Mouse (Mus musculus): ENCODE results near the gene Adgrf1. TPM values are rescaled to one million over a fixed set of nuclear protein-coding genes. Genes with fewer than 3 reads are reported as not detected.
A peak's percentile ranks its signal among the peaks of the same experiment; 100 is the strongest.

The Adgrf1 gene
- polyA plus RNA-seq, 1 experiment: not detected

DNA sequence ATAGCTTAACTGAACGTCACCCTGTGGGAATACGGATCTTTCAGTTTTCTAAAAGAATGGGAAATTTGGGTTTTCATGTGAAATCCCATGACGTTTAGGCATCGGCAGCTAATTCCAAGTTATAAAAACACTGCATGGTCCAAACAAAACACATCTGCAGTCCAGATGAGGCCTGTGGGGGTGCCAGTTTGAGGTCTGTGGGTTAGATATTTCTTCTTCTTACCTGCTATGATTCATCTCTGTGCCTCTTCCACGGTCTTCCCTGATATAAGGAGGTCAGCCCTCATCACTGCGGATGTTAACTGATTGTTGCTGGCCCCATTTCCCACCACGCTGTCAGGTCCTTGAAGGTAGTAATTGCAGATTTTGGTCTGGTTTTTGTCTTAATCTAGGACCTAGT is 5.4 kb upstream of the Adgrf1 start:
- no peak overlapping the region for H3K27ac ChIP-seq (ENCODE audit: insufficient read depth, low read length)
- no peaks in the 10 kb centered on the region for H3K27me3 ChIP-seq (ENCODE audit: control insufficient read depth, insufficient read depth, low read length, poor library complexity, severe bottlenecking)
- peaks cover 3% of the 10 kb centered on the region; the same call in 1 of the 2 replicates for H3K9me3 ChIP-seq (replicated peaks; ENCODE audit: control insufficient read depth, insufficient read depth, low read length, poor library complexity, severe bottlenecking)
- H3K4me3 ChIP-seq (ENCODE audit: low read depth, low read length): no peak overlapping the region
- H3K4me1 ChIP-seq (ENCODE audit: control insufficient read depth, insufficient read depth, low read length): no peaks in the 10 kb centered on the region
- no peaks in the 10 kb centered on the region for H3K36me3 ChIP-seq (ENCODE audit: control insufficient read depth, insufficient read depth, low read length, poor library complexity, severe bottlenecking)
- TF ChIP-seq POLR2A (IDR thresholded peaks at IDR 0.05; ENCODE audit: insufficient read depth, low read length) (no peak), CTCF (IDR thresholded peaks at IDR 0.05; ENCODE audit: low read depth, low read length) (no peak), EP300 (IDR thresholded peaks at IDR 0.05; ENCODE audit: insufficient read depth, low read depth, low read length) (no peak)
- no peak overlapping the region for H3K9ac ChIP-seq (ENCODE audit: low read depth, poor library complexity, severe bottlenecking)

DNA sequence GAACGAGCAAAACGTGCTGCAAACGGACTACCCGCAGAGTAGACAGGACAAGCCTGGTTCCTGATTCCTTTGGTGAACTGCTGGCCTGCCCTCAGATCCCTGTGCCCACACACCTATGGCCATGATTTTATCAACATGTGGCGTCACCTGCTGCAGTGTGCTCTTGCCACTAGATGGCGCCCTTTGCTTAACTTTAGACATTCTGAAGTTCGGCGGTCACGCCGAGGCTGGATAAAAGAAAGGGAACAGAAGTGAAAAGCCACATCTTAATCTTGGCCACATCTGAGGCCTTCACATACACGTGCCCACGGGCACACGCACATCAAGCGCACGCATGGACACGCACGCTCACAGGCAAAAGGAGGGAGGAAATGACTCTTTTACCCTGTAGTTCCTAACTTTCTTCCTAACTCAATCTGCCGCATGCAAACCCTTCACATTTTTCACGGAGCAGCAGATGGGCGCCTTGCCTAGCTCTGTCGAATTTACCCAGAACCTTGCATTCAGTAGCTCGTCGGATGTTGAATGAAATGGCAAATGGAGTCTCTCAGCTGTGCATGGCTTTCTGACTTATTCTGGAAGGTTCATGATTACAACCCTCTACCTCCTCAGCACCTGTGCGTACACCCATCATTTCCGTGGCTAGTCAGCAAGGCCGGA is 4.8 kb upstream of the Adgrf1 start:
- Histone ChIP-seq H3K27me3 (ENCODE audit: control insufficient read depth, insufficient read depth, low read length, poor library complexity, severe bottlenecking) (no peaks in the 10 kb centered on the region), H3K4me3 (ENCODE audit: low read depth, low read length) (peak overlapping the region; percentile 35), H3K4me1 (ENCODE audit: control insufficient read depth, insufficient read depth, low read length) (no peaks in the 10 kb centered on the region), H3K9me3 (replicated peaks; ENCODE audit: control insufficient read depth, insufficient read depth, low read length, poor library complexity, severe bottlenecking) (peaks cover 3% of the 10 kb centered on the region; the same call in 1 of the 2 replicates), H3K9ac (ENCODE audit: low read depth, poor library complexity, severe bottlenecking) (no peak overlapping the region), H3K36me3 (ENCODE audit: control insufficient read depth, insufficient read depth, low read length, poor library complexity, severe bottlenecking) (no peaks in the 10 kb centered on the region), H3K27ac (ENCODE audit: insufficient read depth, low read length) (no peak overlapping the region)
- no peak for TF ChIP-seq POLR2A (IDR thresholded peaks at IDR 0.05; ENCODE audit: insufficient read depth, low read length)
- no peak for TF ChIP-seq EP300 (IDR thresholded peaks at IDR 0.05; ENCODE audit: insufficient read depth, low read depth, low read length)
- peak; percentile 96 for TF ChIP-seq CTCF (IDR thresholded peaks at IDR 0.05; ENCODE audit: low read depth, low read length)

DNA sequence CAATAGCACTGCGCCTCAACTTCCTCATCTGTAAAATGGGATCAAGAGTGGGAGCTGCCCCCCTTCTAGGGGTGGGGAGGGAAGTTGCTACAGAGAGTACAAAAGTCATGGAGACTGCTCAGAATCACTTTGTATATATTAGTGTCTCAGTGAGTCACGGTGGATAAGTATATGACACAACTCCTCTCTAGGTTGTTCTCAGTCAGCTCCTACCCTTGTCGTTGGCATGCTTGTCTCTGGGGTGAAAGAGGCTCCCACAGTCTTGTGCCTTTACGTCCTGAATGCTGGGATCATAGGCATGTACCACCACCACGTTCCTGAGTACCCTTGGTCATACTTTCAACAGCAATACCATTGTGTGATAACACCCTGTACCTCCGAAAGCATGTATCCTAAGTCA is 4.2 kb upstream of the Adgrf1 start:
- H3K4me1 ChIP-seq (ENCODE audit: control insufficient read depth, insufficient read depth, low read length): no peaks in the 10 kb centered on the region

DNA sequence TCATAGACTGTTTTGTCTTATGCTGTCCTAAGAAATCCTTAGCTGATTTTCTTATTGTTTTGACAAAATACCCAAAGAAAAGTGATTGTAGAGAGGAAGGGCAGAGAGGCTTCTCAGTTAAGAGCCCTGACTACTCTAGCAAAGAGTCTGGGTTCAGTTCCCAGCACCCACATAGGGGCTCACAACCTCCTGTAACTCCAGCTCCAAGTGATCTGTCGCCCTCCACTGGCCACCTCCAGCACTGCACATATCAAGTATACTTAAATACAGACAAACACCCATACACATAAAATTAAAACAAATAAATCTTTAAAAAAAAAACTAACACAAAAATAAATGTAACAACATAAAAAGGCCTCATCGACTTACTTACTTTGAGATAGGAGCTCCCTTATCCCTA is 3.5 kb upstream of the Adgrf1 start:
- Histone ChIP-seq H3K36me3 (ENCODE audit: control insufficient read depth, insufficient read depth, low read length, poor library complexity, severe bottlenecking) (no peaks in the 10 kb centered on the region), H3K4me1 (ENCODE audit: control insufficient read depth, insufficient read depth, low read length) (no peaks in the 10 kb centered on the region), H3K4me3 (ENCODE audit: low read depth, low read length) (no peak overlapping the region), H3K9me3 (replicated peaks; ENCODE audit: control insufficient read depth, insufficient read depth, low read length, poor library complexity, severe bottlenecking) (peaks cover 3% of the 10 kb centered on the region; the same call in 1 of the 2 replicates), H3K27me3 (ENCODE audit: control insufficient read depth, insufficient read depth, low read length, poor library complexity, severe bottlenecking) (no peaks in the 10 kb centered on the region), H3K27ac (ENCODE audit: insufficient read depth, low read length) (no peak overlapping the region), H3K9ac (ENCODE audit: low read depth, poor library complexity, severe bottlenecking) (no peak overlapping the region)
- TF ChIP-seq CTCF (IDR thresholded peaks at IDR 0.05; ENCODE audit: low read depth, low read length): no peak
- TF ChIP-seq EP300 (IDR thresholded peaks at IDR 0.05; ENCODE audit: insufficient read depth, low read depth, low read length): no peak
- no peak for TF ChIP-seq POLR2A (IDR thresholded peaks at IDR 0.05; ENCODE audit: insufficient read depth, low read length)

More for the DNA sequence above, 4.2 kb upstream of the Adgrf1 start:
- Histone ChIP-seq H3K9ac (ENCODE audit: low read depth, poor library complexity, severe bottlenecking) (no peak overlapping the region), H3K4me3 (ENCODE audit: low read depth, low read length) (no peak overlapping the region), H3K36me3 (ENCODE audit: control insufficient read depth, insufficient read depth, low read length, poor library complexity, severe bottlenecking) (no peaks in the 10 kb centered on the region), H3K27ac (ENCODE audit: insufficient read depth, low read length) (no peak overlapping the region), H3K27me3 (ENCODE audit: control insufficient read depth, insufficient read depth, low read length, poor library complexity, severe bottlenecking) (no peaks in the 10 kb centered on the region), H3K9me3 (replicated peaks; ENCODE audit: control insufficient read depth, insufficient read depth, low read length, poor library complexity, severe bottlenecking) (peaks cover 3% of the 10 kb centered on the region; the same call in 1 of the 2 replicates)
- TF ChIP-seq CTCF (IDR thresholded peaks at IDR 0.05; ENCODE audit: low read depth, low read length) (no peak), EP300 (IDR thresholded peaks at IDR 0.05; ENCODE audit: insufficient read depth, low read depth, low read length) (no peak), POLR2A (IDR thresholded peaks at IDR 0.05; ENCODE audit: insufficient read depth, low read length) (no peak)

DNA sequence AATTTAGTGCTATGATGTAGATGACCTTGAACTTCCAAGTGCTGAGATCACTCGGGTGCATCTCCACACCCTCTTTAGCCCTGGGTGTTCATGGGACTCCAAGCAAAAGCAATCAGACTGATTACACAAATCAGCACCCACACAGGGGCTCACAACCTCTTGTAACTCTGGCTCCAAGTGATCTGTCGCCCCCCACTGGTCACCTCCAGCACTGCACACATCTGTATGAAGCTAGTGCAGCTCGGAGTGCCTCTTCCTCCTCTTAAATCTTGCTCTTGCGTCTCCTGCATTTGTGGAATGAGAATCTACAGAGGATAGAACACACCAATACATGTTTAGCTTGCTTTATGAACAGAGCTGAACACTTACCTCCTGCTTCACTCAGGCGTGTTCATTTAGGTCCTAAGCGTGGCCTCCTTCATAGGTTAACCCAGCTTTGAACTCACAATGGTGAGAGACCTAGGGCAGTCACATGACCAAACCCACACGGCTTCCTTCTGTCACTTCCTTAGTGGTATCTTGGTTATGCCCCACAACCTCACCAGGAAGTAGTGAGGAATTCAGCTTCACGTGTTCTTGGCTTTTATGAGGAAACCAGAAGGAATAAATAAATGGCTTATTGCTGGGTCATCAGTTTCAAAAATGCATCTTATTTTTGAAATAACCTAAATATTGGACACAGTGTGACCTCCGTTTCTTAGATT is 2.9 kb upstream of the Adgrf1 start:
- H3K36me3 ChIP-seq (ENCODE audit: control insufficient read depth, insufficient read depth, low read length, poor library complexity, severe bottlenecking): no peaks in the 10 kb centered on the region
- no peak overlapping the region for H3K9ac ChIP-seq (ENCODE audit: low read depth, poor library complexity, severe bottlenecking)
- no peak overlapping the region for H3K4me3 ChIP-seq (ENCODE audit: low read depth, low read length)
- peaks cover 3% of the 10 kb centered on the region; the same call in 1 of the 2 replicates for H3K9me3 ChIP-seq (replicated peaks; ENCODE audit: control insufficient read depth, insufficient read depth, low read length, poor library complexity, severe bottlenecking)
- no peaks in the 10 kb centered on the region for H3K27me3 ChIP-seq (ENCODE audit: control insufficient read depth, insufficient read depth, low read length, poor library complexity, severe bottlenecking)
- no peaks in the 10 kb centered on the region for H3K4me1 ChIP-seq (ENCODE audit: control insufficient read depth, insufficient read depth, low read length)
- H3K27ac ChIP-seq (ENCODE audit: insufficient read depth, low read length): no peak overlapping the region
- TF ChIP-seq EP300 (IDR thresholded peaks at IDR 0.05; ENCODE audit: insufficient read depth, low read depth, low read length): no peak
- peak; percentile 59 for TF ChIP-seq CTCF (IDR thresholded peaks at IDR 0.05; ENCODE audit: low read depth, low read length)

DNA sequence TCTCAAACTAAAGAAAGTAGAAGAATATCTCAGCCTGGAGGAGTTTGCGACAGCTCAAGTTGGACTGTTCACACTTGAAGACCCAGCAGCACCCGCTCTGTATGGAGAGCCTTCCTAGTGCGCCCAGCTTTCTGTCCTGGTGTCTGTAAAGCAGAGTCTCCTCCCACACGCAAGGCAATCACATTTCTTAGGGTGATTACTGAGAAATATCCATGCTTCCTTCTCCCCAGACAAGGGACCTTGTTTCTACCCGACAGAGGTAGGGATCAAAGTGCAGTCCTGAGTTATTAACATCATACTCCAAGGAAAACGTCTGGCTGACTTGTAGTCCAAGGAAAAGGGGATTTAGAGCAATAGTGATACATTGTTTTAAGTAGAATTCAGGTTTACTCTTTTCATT is 6.1 kb downstream of the Adgrf1 start:
- no peaks in the 10 kb centered on the region for H3K27me3 ChIP-seq (ENCODE audit: control insufficient read depth, insufficient read depth, low read length, poor library complexity, severe bottlenecking)
- no peaks in the 10 kb centered on the region for H3K9me3 ChIP-seq (replicated peaks; ENCODE audit: control insufficient read depth, insufficient read depth, low read length, poor library complexity, severe bottlenecking)
- no peak overlapping the region for H3K4me3 ChIP-seq (ENCODE audit: low read depth, low read length)
- H3K4me1 ChIP-seq (ENCODE audit: control insufficient read depth, insufficient read depth, low read length): no peaks in the 10 kb centered on the region
- no peak overlapping the region for H3K27ac ChIP-seq (ENCODE audit: insufficient read depth, low read length)
- no peak overlapping the region for H3K9ac ChIP-seq (ENCODE audit: low read depth, poor library complexity, severe bottlenecking)
- TF ChIP-seq POLR2A (IDR thresholded peaks at IDR 0.05; ENCODE audit: insufficient read depth, low read length) (no peak), EP300 (IDR thresholded peaks at IDR 0.05; ENCODE audit: insufficient read depth, low read depth, low read length) (no peak), CTCF (IDR thresholded peaks at IDR 0.05; ENCODE audit: low read depth, low read length) (no peak)
- H3K36me3 ChIP-seq (ENCODE audit: control insufficient read depth, insufficient read depth, low read length, poor library complexity, severe bottlenecking): no peaks in the 10 kb centered on the region
